Mouse (Mus musculus): ENCODE data around the gene Figla. TPM values are rescaled to one million over a fixed set of nuclear protein-coding genes. Genes with fewer than 3 reads are reported as not detected.

Gene Figla
- polyA plus RNA-seq, 1 experiment from 2014 or later = not detected

Other genes with a start within 250 kb of the Figla start
- not detected in 2 replicates for gene Nat8f6, start 195.2 kb upstream of the Figla start, polyA plus RNA-seq (2015; fragmentation: Nextera tagmentation; extraction: Ambion mirVana)
- not detected in 2 replicates for gene Nat8f5, start 195.2 kb upstream of the Figla start, polyA plus RNA-seq (2015; fragmentation: Nextera tagmentation; extraction: Ambion mirVana)
- 0.13 TPM in 1 of 2 replicates, not detected in the other for gene Nat8, start 184.1 kb upstream of the Figla start, polyA plus RNA-seq (2015; fragmentation: Nextera tagmentation; extraction: Ambion mirVana)
- not detected in 2 replicates for gene Nat8f2, start 147.0 kb upstream of the Figla start, polyA plus RNA-seq (2015; fragmentation: Nextera tagmentation; extraction: Ambion mirVana)
- 1.5 and 1.8 TPM in 2 replicates for gene Nat8f4, start 111.3 kb upstream of the Figla start, polyA plus RNA-seq (2015; fragmentation: Nextera tagmentation; extraction: Ambion mirVana)
- gene Tprkb, start 104.3 kb upstream of the Figla start, polyA plus RNA-seq (2015; fragmentation: Nextera tagmentation; extraction: Ambion mirVana) = 31.8 and 34.8 TPM in 2 replicates
- gene Nat8f1, start 100.5 kb upstream of the Figla start, polyA plus RNA-seq (2015; fragmentation: Nextera tagmentation; extraction: Ambion mirVana) = 4.2 and 4.7 TPM in 2 replicates
- 44.2 and 51.4 TPM in 2 replicates for gene Dusp11, start 54.5 kb upstream of the Figla start, polyA plus RNA-seq (2015; fragmentation: Nextera tagmentation; extraction: Ambion mirVana)
- gene Add2, start 12.5 kb downstream of the Figla start, polyA plus RNA-seq (2015; fragmentation: Nextera tagmentation; extraction: Ambion mirVana) = 2.0 and 2.3 TPM in 2 replicates
- 6.9 and 7.8 TPM in 2 replicates for gene Tgfa, start 179.1 kb downstream of the Figla start, polyA plus RNA-seq (2015; fragmentation: Nextera tagmentation; extraction: Ambion mirVana)